Mouse (Mus musculus): ENCODE data around the gene Chchd2. TPM values are rescaled to one million over a fixed set of nuclear protein-coding genes. Genes with fewer than 3 reads are reported as not detected.

The Chchd2 gene
- polyA plus RNA-seq, 1 experiment from 2014 or later = 743 TPM

Other genes with a start within 250 kb of the Chchd2 start
- 6.5 and 6.6 TPM in 2 replicates for gene Zfp11, start 217.4 kb downstream of the Chchd2 start, polyA plus RNA-seq (2015; fragmentation: Nextera tagmentation; extraction: Ambion mirVana)
- not detected in 2 replicates for gene Sept14, start 179.0 kb downstream of the Chchd2 start, polyA plus RNA-seq (2015; fragmentation: Nextera tagmentation; extraction: Ambion mirVana)
- 169 and 174 TPM in 2 replicates for gene Mrps17, start 172.0 kb downstream of the Chchd2 start, polyA plus RNA-seq (2015; fragmentation: Nextera tagmentation; extraction: Ambion mirVana)
- 94.9 and 95.7 TPM in 2 replicates for gene Nipsnap2, start 162.4 kb downstream of the Chchd2 start, polyA plus RNA-seq (2015; fragmentation: Nextera tagmentation; extraction: Ambion mirVana)
- gene Psph, start 100.0 kb downstream of the Chchd2 start, polyA plus RNA-seq (2015; fragmentation: Nextera tagmentation; extraction: Ambion mirVana) = 33.9 and 35.0 TPM in 2 replicates
- gene Sumf2, start 40.5 kb downstream of the Chchd2 start, polyA plus RNA-seq (2015; fragmentation: Nextera tagmentation; extraction: Ambion mirVana) = 28.0 and 32.4 TPM in 2 replicates
- 11.1 and 13.0 TPM in 2 replicates for gene Zbed5, start 8.3 kb upstream of the Chchd2 start, polyA plus RNA-seq (2015; fragmentation: Nextera tagmentation; extraction: Ambion mirVana)
- 0.95 and 1.3 TPM in 2 replicates for gene Phkg1, start 11.1 kb upstream of the Chchd2 start, polyA plus RNA-seq (2015; fragmentation: Nextera tagmentation; extraction: Ambion mirVana)
- 2.6 and 4.3 TPM in 2 replicates for gene Nupr1l, start 21.1 kb upstream of the Chchd2 start, polyA plus RNA-seq (2015; fragmentation: Nextera tagmentation; extraction: Ambion mirVana)
- gene Vkorc1l1, start 54.5 kb upstream of the Chchd2 start, polyA plus RNA-seq (2015; fragmentation: Nextera tagmentation; extraction: Ambion mirVana) = 28.9 and 30.5 TPM in 2 replicates
- 37.8 and 45.4 TPM in 2 replicates for gene Gusb, start 115.6 kb upstream of the Chchd2 start, polyA plus RNA-seq (2015; fragmentation: Nextera tagmentation; extraction: Ambion mirVana)
- gene Asl, start 141.8 kb upstream of the Chchd2 start, polyA plus RNA-seq (2015; fragmentation: Nextera tagmentation; extraction: Ambion mirVana) = 38.7 and 46.2 TPM in 2 replicates
- 73.4 and 80.4 TPM in 2 replicates for gene Crcp, start 141.8 kb upstream of the Chchd2 start, polyA plus RNA-seq (2015; fragmentation: Nextera tagmentation; extraction: Ambion mirVana)
- gene Tpst1, start 185.9 kb upstream of the Chchd2 start, polyA plus RNA-seq (2015; fragmentation: Nextera tagmentation; extraction: Ambion mirVana) = 58.8 and 59.2 TPM in 2 replicates